Mouse (Mus musculus) fat pad, adult 2 months (tissue): ENCODE data around the gene Lpin1.

Experiments
- DNase-seq: peaks from one replicate; pipeline ENCODE4 v3.0.0-alpha.2; 2011; ENCODE audit warnings: low read depth, low spot score; ENCODE audit errors: extremely low read depth

Lpin1 gene

GRCm38 (mm10) chr12:16577665-16578233, 33.0 kb downstream of the Lpin1 start:
- no peak for DNase-seq

- no peak for DNase-seq
Observed at GRCm38 (mm10) chr12:16571278-16571677, 39.5 kb downstream of the Lpin1 start.

- DNase-seq: no peak
Observed at GRCm38 (mm10) chr12:16570371-16571060, 40.2 kb downstream of the Lpin1 start.

GRCm38 (mm10) chr12:16568936-16569650, 41.7 kb downstream of the Lpin1 start:
- DNase-seq: no peak

GRCm38 (mm10) chr12:16568496-16568895, 42.3 kb downstream of the Lpin1 start:
- DNase-seq: no peak

- no peak for DNase-seq
Observed at GRCm38 (mm10) chr12:16568090-16568489, 42.7 kb downstream of the Lpin1 start.

- no peak for DNase-seq
Observed at GRCm38 (mm10) chr12:16563427-16563826, 47.3 kb downstream of the Lpin1 start.

- DNase-seq: no peak
Observed at GRCm38 (mm10) chr12:16562647-16563046, 48.1 kb downstream of the Lpin1 start.

- no peak for DNase-seq
Observed at GRCm38 (mm10) chr12:16562181-16562580, 48.6 kb downstream of the Lpin1 start.

- no peak for DNase-seq
Observed at GRCm38 (mm10) chr12:16557271-16557670, 53.5 kb downstream of the Lpin1 start.

GRCm38 (mm10) chr12:16554171-16554570, 56.6 kb downstream of the Lpin1 start:
- no peak for DNase-seq

- DNase-seq: no peak
Observed at GRCm38 (mm10) chr12:16552108-16552771, 58.5 kb downstream of the Lpin1 start.

- no peak for DNase-seq
Observed at GRCm38 (mm10) chr12:16550983-16551454, 59.7 kb downstream of the Lpin1 start.

GRCm38 (mm10) chr12:16548824-16549375, 61.9 kb downstream of the Lpin1 start:
- DNase-seq: no peak

- no peak for DNase-seq
Observed at GRCm38 (mm10) chr12:16541606-16542005, 69.2 kb downstream of the Lpin1 start.

- DNase-seq: peak; percentile 50
Observed at GRCm38 (mm10) chr12:16540712-16541111, 70.1 kb downstream of the Lpin1 start.

- no peak for DNase-seq
Observed at GRCm38 (mm10) chr12:16539965-16540661, 70.7 kb downstream of the Lpin1 start.

GRCm38 (mm10) chr12:16533331-16533828, 77.4 kb downstream of the Lpin1 start:
- no peak for DNase-seq

GRCm38 (mm10) chr12:16532860-16533230, 77.9 kb downstream of the Lpin1 start:
- no peak for DNase-seq
